Mouse (Mus musculus) layer of hippocampus, postnatal 36 days (tissue): Measurements from ENCODE around the gene Trim31. TPM values are rescaled to one million over a fixed set of nuclear protein-coding genes. Genes with fewer than 3 reads are reported as not detected.

Experiments used
- DNase-seq, 2 experiments: peaks; one replicate each; pipeline ENCODE4 v3.0.0; 2022
- total RNA-seq, 2 experiments: library from RNA; stranded (reverse); gene quantifications; 2 replicates each; pipeline ENCODE4 v1.2.3; 2021

Gene Trim31
- total RNA-seq, 2 experiments from 2014 or later, result not detected

DNA sequence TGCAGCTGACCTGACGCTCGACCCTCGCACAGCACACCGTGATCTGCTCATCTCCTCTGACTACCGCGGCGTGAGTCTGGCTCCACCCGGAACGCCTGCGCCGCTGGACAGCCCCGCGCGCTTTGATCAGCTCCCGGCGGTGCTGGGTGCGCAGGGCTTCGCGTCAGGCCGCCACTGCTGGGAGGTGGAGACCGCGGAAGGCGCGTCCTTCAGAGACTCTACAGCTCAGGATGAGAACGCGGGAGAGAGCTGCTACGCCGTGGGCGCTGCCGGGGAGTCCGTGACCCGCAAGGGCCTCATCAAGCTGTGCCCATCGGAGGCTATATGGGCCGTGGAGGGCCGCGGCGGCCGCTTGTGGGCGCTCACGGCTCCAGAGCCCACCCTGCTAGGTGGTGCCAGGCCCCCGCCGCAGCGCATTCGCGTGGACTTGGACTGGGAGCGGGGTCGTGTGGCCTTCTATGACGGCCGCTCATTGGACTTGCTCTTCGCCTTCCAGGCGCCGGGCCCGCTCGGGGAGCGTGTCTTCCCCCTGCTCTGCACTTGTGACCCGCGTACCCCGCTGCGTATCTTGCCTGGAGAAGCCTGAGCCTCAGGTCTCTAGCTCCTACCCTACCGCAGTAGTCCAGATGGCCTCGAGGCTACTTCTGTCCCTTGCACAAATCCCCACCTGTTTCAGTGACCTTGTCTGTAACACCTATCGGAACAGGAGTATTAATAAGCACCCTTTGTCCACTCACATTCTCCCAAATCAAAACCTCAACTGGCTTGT is 49.3 kb downstream of the Trim31 start:
- DNase-seq, result peak; percentile 55 to 70

- no peak for DNase-seq
These were observed 50.4 kb downstream of the Trim31 start for GRCm38 (mm10) chr17:36948286-36948685.

DNA sequence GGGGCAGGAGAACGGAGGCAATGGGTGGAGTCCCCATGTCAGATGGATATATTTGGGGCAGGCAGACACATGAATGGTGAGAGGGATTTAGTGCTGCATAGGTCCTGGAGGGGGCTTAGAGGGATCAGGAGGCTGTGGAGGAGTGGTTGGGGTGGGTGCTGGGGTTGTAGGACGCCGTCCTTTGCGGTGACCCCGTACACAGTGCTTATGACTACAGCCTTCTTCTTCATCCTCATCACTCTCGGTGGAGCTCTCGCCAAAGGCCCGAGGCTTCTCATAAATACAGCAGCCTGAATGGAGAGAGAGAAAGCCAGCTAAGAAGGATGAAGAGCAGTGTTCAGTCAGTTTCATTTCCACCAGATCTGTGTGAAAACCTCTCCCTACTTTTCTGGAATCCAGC is 51.3 kb downstream of the Trim31 start:
- no peak for DNase-seq

- DNase-seq, result peak; percentile 95 to 97
These were observed 53.3 kb downstream of the Trim31 start, which contains the start of gene Ppp1r11 for GRCm38 (mm10) chr17:36950981-36951947. TSS of gene Ppp1r11 (minus strand) at chr17:36951741.

- DNase-seq, result no peak
These were observed 54.7 kb downstream of the Trim31 start for GRCm38 (mm10) chr17:36952631-36953030.

GRCm38 (mm10) chr17:36953062-36953461 is 55.1 kb downstream of the Trim31 start:
- no peak for DNase-seq

DNA sequence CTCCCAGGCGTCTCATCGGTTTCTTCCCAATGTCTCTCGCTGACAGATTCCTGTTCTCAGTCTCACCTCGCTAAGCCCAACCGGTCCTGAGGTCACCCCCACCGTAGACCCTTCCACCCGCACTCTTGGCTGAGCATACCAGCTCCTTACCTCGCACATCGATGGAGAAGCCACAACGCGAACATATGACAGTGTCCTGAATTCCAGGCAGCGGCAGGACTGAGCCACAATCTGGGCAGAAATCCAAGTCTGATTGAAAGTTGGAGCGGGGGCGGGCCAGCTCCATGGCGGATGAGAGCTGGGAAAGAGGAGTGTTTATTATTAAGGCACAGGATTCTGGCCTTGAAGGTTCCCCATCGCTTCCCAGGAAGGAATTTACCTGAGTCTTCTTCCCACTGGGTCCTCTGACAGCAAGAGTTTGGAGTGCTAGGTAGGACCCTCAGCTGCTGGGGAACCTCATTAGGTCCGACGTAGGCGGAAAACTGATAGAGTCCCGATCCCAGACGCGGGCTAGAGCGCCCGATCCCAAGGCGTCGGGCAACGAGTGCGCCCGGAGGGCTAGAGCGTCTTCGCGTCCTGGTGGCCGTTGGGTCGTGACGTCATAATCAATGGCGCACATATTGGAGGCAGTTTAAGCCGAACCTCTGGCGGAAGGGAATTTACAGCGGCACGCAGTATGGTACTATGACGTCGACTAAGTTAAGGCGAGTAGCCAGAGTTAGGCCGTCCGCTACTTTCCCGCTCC is 60.3 kb downstream of the Trim31 start, which contains the start of the genes Znrd1 and Znrd1as:
Gene Znrd1 (minus strand): TSS at position 561 of the 745 bp plus-strand sequence.
Gene Znrd1as (plus strand): TSS at position 594 of the 745 bp plus-strand sequence.
- DNase-seq, result peak; percentile 93 to 95

- DNase-seq, result no peak
These were observed 61.0 kb downstream of the Trim31 start for GRCm38 (mm10) chr17:36958884-36959283.

Other genes with a start within 250 kb of the Trim31 start
- gene H2-M1, start 225.9 kb upstream of the Trim31 start, total RNA-seq, result not detected
- gene H2-M10.5, start 125.2 kb upstream of the Trim31 start, total RNA-seq, result not detected
- gene H2-M10.6, start 85.9 kb upstream of the Trim31 start, total RNA-seq, result not detected
- 10 to 100 TPM; 15.9 to 20.3 TPM for gene Trim26, start 61.0 kb upstream of the Trim31 start, total RNA-seq
- not detected for gene Trim15, start 30.9 kb upstream of the Trim31 start, total RNA-seq
- gene Trim10, start 28.5 kb upstream of the Trim31 start, total RNA-seq, result not detected
- not detected for gene Trim40, start 8.0 kb upstream of the Trim31 start, total RNA-seq
- gene Rnf39, start 44.8 kb downstream of the Trim31 start, total RNA-seq, result 1 to 10 TPM; 4.4 to 7.3 TPM
- gene Ppp1r11, start 53.6 kb downstream of the Trim31 start, total RNA-seq, result 100 to 1,000 TPM; 132 to 138 TPM
- 10 to 100 TPM; 37.6 to 41.3 TPM for gene Znrd1, start 60.4 kb downstream of the Trim31 start, total RNA-seq
- 1 to 10 TPM; 6.1 to 8.8 TPM for gene Znrd1as, start 60.5 kb downstream of the Trim31 start, total RNA-seq
- gene 2410137M14Rik, start 83.1 kb downstream of the Trim31 start, total RNA-seq, result not detected
- gene H2-M5, start 91.4 kb downstream of the Trim31 start, total RNA-seq, result 1 to 10 TPM in 1 of 2 experiments, under 1 TPM in 1; 1.00 to 1.1 TPM
- gene Zfp57, start 103.0 kb downstream of the Trim31 start, total RNA-seq, result 10 to 100 TPM; 15.9 to 18.1 TPM
- 10 to 100 TPM; 67.6 to 72.6 TPM for gene Mog, start 125.3 kb downstream of the Trim31 start, total RNA-seq
- gene Gabbr1, start 147.8 kb downstream of the Trim31 start, total RNA-seq, result 100 to 1,000 TPM; 688 to 703 TPM
- gene Olfr90, start 190.4 kb downstream of the Trim31 start, total RNA-seq, result not detected
- gene Olfr91, start 200.2 kb downstream of the Trim31 start, total RNA-seq, result not detected
- not detected for gene Olfr92, start 222.0 kb downstream of the Trim31 start, total RNA-seq